Mouse (Mus musculus) cerebellum, adult 11 months (tissue): ENCODE measurements around the gene Gm10320.

Source experiments
- DNase-seq: peaks from one replicate; pipeline ENCODE4 v3.0.0; 2022

Gm10320 gene

GRCm38 (mm10) chr13:98456398-98456797 lies 35.4 kb downstream of the Gm10320 start:
- no peak for DNase-seq

GRCm38 (mm10) chr13:98455646-98456045 lies 36.2 kb downstream of the Gm10320 start:
- DNase-seq, result no peak

- DNase-seq, result no peak
Measured at GRCm38 (mm10) chr13:98454224-98454967, 37.4 kb downstream of the Gm10320 start.

GRCm38 (mm10) chr13:98453146-98453545 lies 38.7 kb downstream of the Gm10320 start:
- no peak for DNase-seq

- DNase-seq, result no peak
Measured at GRCm38 (mm10) chr13:98448696-98449095, 43.1 kb downstream of the Gm10320 start.

- DNase-seq, result no peak
Measured at GRCm38 (mm10) chr13:98447741-98448140, 44.1 kb downstream of the Gm10320 start.

GRCm38 (mm10) chr13:98445391-98446125 lies 46.2 kb downstream of the Gm10320 start:
- DNase-seq, result no peak

GRCm38 (mm10) chr13:98441001-98441400 lies 50.8 kb downstream of the Gm10320 start:
- DNase-seq, result no peak

- DNase-seq, result no peak
Measured at GRCm38 (mm10) chr13:98440293-98440952, 51.4 kb downstream of the Gm10320 start.
